Mouse (Mus musculus) liver, embryonic 14.5 days (tissue): ENCODE data around the gene Lexm.

Source experiments
- CTCF ChIP-seq: IDR thresholded peaks from 2 replicates; pipeline ENCODE4 v1.5.1; 2016; ENCODE audit warnings: antibody characterized with exemption, low read depth, control low read depth
- EP300 ChIP-seq: IDR thresholded peaks from 2 replicates; pipeline ENCODE4 v1.6.1; 2016; ENCODE audit warnings: antibody characterized with exemption, low read depth

GRCm38 (mm10) chr4:106644218-106644610 lies 27.2 kb upstream of the Lexm start:
- TF ChIP-seq CTCF (no peak), EP300 (no peak)
